Mouse (Mus musculus) midbrain, embryonic 16.5 days (tissue): ENCODE measurements around the gene Gm20388. TPM values are rescaled to one million over a fixed set of nuclear protein-coding genes. Genes with fewer than 3 reads are reported as not detected.
"Not testable (repeated sequence)": the region's sequence is repeated elsewhere in the genome, so short reads cannot be mapped to it uniquely, and the experiment has no call there.

Experiments used
- ATAC-seq: fragments of 200-750 bp; cut with Nextera tagmentation; 2 replicates; pipeline ENCODE4 v1.8.0; 2017; ENCODE audit warnings: moderate TSS enrichment
- H3K27ac ChIP-seq: fragments of 300-500 bp; sonication (generic); 2 replicates; pipeline ENCODE4 v1.5.1; 2014; ENCODE audit warnings: mild to moderate bottlenecking, low read length, mixed read lengths
- H3K27me3 ChIP-seq: fragments of 300-500 bp; sonication (generic); 2 replicates; pipeline ENCODE4 v1.6.1; 2014; ENCODE audit warnings: low read depth, low read length, mixed read lengths; ENCODE audit not compliant: control insufficient read depth, insufficient read depth
- H3K36me3 ChIP-seq: fragments of 300-500 bp; sonication (generic); 2 replicates; pipeline ENCODE4 v1.6.1; 2014; ENCODE audit warnings: mild to moderate bottlenecking, low read length, moderate library complexity, mixed read lengths; ENCODE audit not compliant: control insufficient read depth, insufficient read depth
- H3K4me1 ChIP-seq: fragments of 300-500 bp; sonication (generic); 2 replicates; pipeline ENCODE4 v1.6.1; 2014; ENCODE audit warnings: mild to moderate bottlenecking, low read length, mixed read lengths; ENCODE audit not compliant: control insufficient read depth, insufficient read depth
- H3K4me2 ChIP-seq: fragments of 300-500 bp; sonication (generic); 2 replicates; pipeline ENCODE4 v1.6.1; 2014; ENCODE audit warnings: mild to moderate bottlenecking, low read length, mixed read lengths
- H3K4me3 ChIP-seq: fragments of 300-500 bp; sonication (generic); 2 replicates; pipeline ENCODE4 v1.5.1; 2014; ENCODE audit warnings: low read depth, mild to moderate bottlenecking, low read length, moderate library complexity, mixed read lengths
- H3K9ac ChIP-seq: fragments of 300-500 bp; sonication (generic); 2 replicates; pipeline ENCODE4 v1.6.1; 2014; ENCODE audit warnings: low read depth, low read length, mixed read lengths
- H3K9me3 ChIP-seq: fragments of 300-500 bp; sonication (generic); replicated peaks from 2 replicates; pipeline ENCODE4 v1.6.1; 2014; ENCODE audit warnings: mild to moderate bottlenecking, low read length, mixed read lengths; ENCODE audit not compliant: control insufficient read depth, poor library complexity, severe bottlenecking
- WGBS: fragments of 180-500 bp; shearing (Covaris S2); extraction: QIAGEN DNeasy Blood & Tissue Kit; methylation state at CpG from one replicate; pipeline ENCODE4 v1.1.7; 2014; 5-methylcytosine and 5-hydroxymethylcytosine counted together
- polyA plus RNA-seq: library from polyadenylated mRNA; unstranded; fragments of >200 nt; fragmentation: Nextera tagmentation; extraction: Ambion mirVana; gene quantifications from 2 replicates; pipeline ENCODE4 v1.2.1, GENCODE M21; 2015

Gene Gm20388
- polyA plus RNA-seq, 1 experiment from 2014 or later = 7.5 TPM

GRCm38 (mm10) chr8:123807852-123808573, 3897.4 kb downstream of the Gm20388 start:
- no peak for ATAC-seq
- H3K27me3 ChIP-seq = no peaks in the 10 kb centered on the region
- WGBS = 65% methylated on average over 6 of the region's 6 CpGs
- no peak overlapping the region for H3K4me3 ChIP-seq
- H3K9ac ChIP-seq = 0 out of 2 replicates have a peak overlapping the region, but pooled peaks have one; percentile 84
- H3K4me2 ChIP-seq = peak overlapping the region; percentile 80
- H3K27ac ChIP-seq = no peak overlapping the region
- no peaks in the 10 kb centered on the region for H3K9me3 ChIP-seq
- peaks cover 28% of the 10 kb centered on the region for H3K4me1 ChIP-seq
- no peaks in the 10 kb centered on the region for H3K36me3 ChIP-seq

GRCm38 (mm10) chr8:123808671-123809070, 3898.0 kb downstream of the Gm20388 start:
- ATAC-seq = no peak
- no peak overlapping the region for H3K4me3 ChIP-seq
- no peaks in the 10 kb centered on the region for H3K9me3 ChIP-seq
- 71% methylated on average over 7 of the region's 7 CpGs for WGBS
- no peak overlapping the region for H3K4me2 ChIP-seq
- H3K27me3 ChIP-seq = no peaks in the 10 kb centered on the region
- H3K36me3 ChIP-seq = no peaks in the 10 kb centered on the region
- no peak overlapping the region for H3K27ac ChIP-seq
- H3K9ac ChIP-seq = no peak overlapping the region
- H3K4me1 ChIP-seq = peaks cover 28% of the 10 kb centered on the region

GRCm38 (mm10) chr8:123809342-123809741, 3898.7 kb downstream of the Gm20388 start:
- H3K4me3 ChIP-seq, ATAC-seq, H3K27me3 ChIP-seq, H3K27ac ChIP-seq, H3K4me2 ChIP-seq, H3K36me3 ChIP-seq, H3K9me3 ChIP-seq, H3K9ac ChIP-seq: not testable (repeated sequence)
- peaks cover 28% of the 10 kb centered on the region for H3K4me1 ChIP-seq
- WGBS = 81% methylated on average over 4 of the region's 4 CpGs

- no peak for ATAC-seq
- Histone ChIP-seq H3K4me2 (no peak overlapping the region), H3K27ac (no peak overlapping the region), H3K36me3 (no peaks in the 10 kb centered on the region), H3K4me1 (peaks cover 16% of the 10 kb centered on the region), H3K27me3 (no peaks in the 10 kb centered on the region), H3K9me3 (no peaks in the 10 kb centered on the region), H3K4me3 (no peak overlapping the region), H3K9ac (no peak overlapping the region)
- 88% methylated on average over 5 of the region's 5 CpGs for WGBS
Observed at GRCm38 (mm10) chr8:123812227-123812626, 3901.6 kb downstream of the Gm20388 start.

- ATAC-seq = no peak
- Histone ChIP-seq H3K9ac (no peak overlapping the region), H3K27ac (no peak overlapping the region), H3K4me1 (peaks cover 5% of the 10 kb centered on the region), H3K9me3 (no peaks in the 10 kb centered on the region), H3K27me3 (no peaks in the 10 kb centered on the region), H3K36me3 (no peaks in the 10 kb centered on the region), H3K4me3 (no peak overlapping the region), H3K4me2 (no peak overlapping the region)
- 77% methylated on average over 16 of the region's 16 CpGs for WGBS
Observed at GRCm38 (mm10) chr8:123813173-123813891, 3902.7 kb downstream of the Gm20388 start.

GRCm38 (mm10) chr8:123813892-123814266, 3903.2 kb downstream of the Gm20388 start:
- Histone ChIP-seq H3K9ac (no peak overlapping the region), H3K4me1 (peaks cover 2% of the 10 kb centered on the region), H3K4me2 (no peak overlapping the region), H3K27ac (no peak overlapping the region), H3K4me3 (no peak overlapping the region), H3K27me3 (no peaks in the 10 kb centered on the region), H3K36me3 (no peaks in the 10 kb centered on the region), H3K9me3 (no peaks in the 10 kb centered on the region)
- ATAC-seq = no peak
- WGBS = 86% methylated on average over 4 of the region's 4 CpGs

GRCm38 (mm10) chr8:123815325-123815724, 3904.7 kb downstream of the Gm20388 start:
- H3K9me3 ChIP-seq = no peaks in the 10 kb centered on the region
- H3K27ac ChIP-seq = no peak overlapping the region
- no peaks in the 10 kb centered on the region for H3K27me3 ChIP-seq
- ATAC-seq = no peak
- H3K9ac ChIP-seq = no peak overlapping the region
- 91% methylated on average over 11 of the region's 11 CpGs for WGBS
- H3K4me2 ChIP-seq = no peak overlapping the region
- no peaks in the 10 kb centered on the region for H3K36me3 ChIP-seq
- H3K4me1 ChIP-seq = no peaks in the 10 kb centered on the region; the same call in 1 of the 2 replicates
- H3K4me3 ChIP-seq = no peak overlapping the region

GRCm38 (mm10) chr8:123816939-123817338, 3906.3 kb downstream of the Gm20388 start:
- no peaks in the 10 kb centered on the region for H3K27me3 ChIP-seq
- no peaks in the 10 kb centered on the region for H3K4me1 ChIP-seq
- no peak overlapping the region for H3K9ac ChIP-seq
- 89% methylated on average over 8 of the region's 8 CpGs for WGBS
- H3K27ac ChIP-seq = no peak overlapping the region
- H3K4me2 ChIP-seq = no peak overlapping the region
- H3K9me3 ChIP-seq = no peaks in the 10 kb centered on the region
- no peaks in the 10 kb centered on the region for H3K36me3 ChIP-seq
- no peak for ATAC-seq
- no peak overlapping the region for H3K4me3 ChIP-seq

GRCm38 (mm10) chr8:123817747-123818146, 3907.1 kb downstream of the Gm20388 start:
- ATAC-seq = no peak

More at GRCm38 (mm10) chr8:123817747-123818146, 3907.1 kb downstream of the Gm20388 start:
- no peak overlapping the region for H3K27ac ChIP-seq
- H3K9ac ChIP-seq = no peak overlapping the region
- H3K4me3 ChIP-seq = no peak overlapping the region
- 95% methylated on average over 11 of the region's 11 CpGs for WGBS
- no peaks in the 10 kb centered on the region for H3K36me3 ChIP-seq
- no peaks in the 10 kb centered on the region for H3K27me3 ChIP-seq
- H3K4me1 ChIP-seq = no peaks in the 10 kb centered on the region
- no peaks in the 10 kb centered on the region for H3K9me3 ChIP-seq
- H3K4me2 ChIP-seq = no peak overlapping the region
